ENCODE assay signal across 19 mouse cellular contexts in the genomic region with DNA sequence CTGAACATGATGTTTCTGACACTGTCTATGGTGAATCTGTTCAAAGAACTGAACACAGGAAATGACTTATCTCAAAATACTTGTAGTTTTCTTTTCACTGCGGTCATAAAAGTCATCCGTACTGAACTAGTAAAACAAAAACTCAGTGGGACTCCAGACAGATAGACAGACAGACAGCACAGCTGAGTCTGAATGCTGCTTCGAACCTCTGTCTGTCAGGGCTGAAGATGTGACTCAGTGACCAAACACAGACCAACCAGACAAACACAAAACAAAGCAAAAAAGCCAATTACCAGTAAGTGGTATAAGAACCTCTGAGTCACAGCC. TPM values are rescaled to one million over a fixed set of nuclear protein-coding genes. Genes with fewer than 3 reads are reported as not detected.
DNase-seq lines count a peak whose midpoint lies in the region; ATAC-seq and TF ChIP-seq lines count a peak whose summit lies in the region.
"Had no signal": no experiment of that assay in that cellular context is flagged by ENCODE, and none has a peak within 500 bp of the region (broad histone marks: within the 10 kb centered on the region; RNA-seq: fewer than 3 reads in every experiment).

No protein-coding gene starts in this region.

- DNase-seq in embryonic facial prominence, embryonic 10.5 days (ENCODE audit: low spot score) = no peak
- DNase-seq in 3134 (ENCODE audit: extremely low read depth, insufficient read length, low spot score) = peak; percentile 53
- no peak for DNase-seq in CH12.LX (ENCODE audit: extremely low read depth)
- peak; percentile 85 for DNase-seq in induced T-regulatory cell, adult 2 months (ENCODE audit: low read depth)
- DNase-seq in cerebellum, postnatal 4 days (ENCODE audit: low spot score in 2 of 2) = no peak
- DNase-seq in kidney, adult 8-10 months = no peak
- DNase-seq in midbrain, embryonic 10.5 days (ENCODE audit: low spot score) = no peak
- DNase-seq: cerebellum, adult 9-10 months; forebrain, postnatal 0 days; kidney, adult 2 months; kidney, postnatal 25 days; lung, embryonic 14.5 days had no signal

- ATAC-seq in embryonic facial prominence, embryonic 15.5 days (ENCODE audit: insufficient number of reproducible peaks, low FRiP score, low TSS enrichment, low read depth) = no peak
- ATAC-seq: liver, embryonic 12.5 days; midbrain, embryonic 13.5 days had no signal

- TF ChIP-seq POLR2A in CH12.LX (IDR thresholded peaks at IDR 0.05; ENCODE audit: low read depth, low read length) = no peak

- WGBS in embryonic facial prominence, embryonic 15.5 days = 60% methylated on average over 3 of the region's 3 CpGs
- 81% methylated on average over 3 of the region's 3 CpGs for WGBS in embryonic facial prominence, embryonic 10.5 days
- WGBS in midbrain, embryonic 10.5 days = 76% methylated on average over 3 of the region's 3 CpGs

- TF ChIP-seq CTCF in CH12.LX (conservative IDR thresholded peaks at IDR 0.05 in 1 of 2, IDR thresholded peaks at IDR 0.05 in 1 of 2; ENCODE audit: low read depth in 2 of 2, low read length in 2 of 2) = no peak

- in situ Hi-C loops in CH12.LX (cut with MboI; ENCODE audit: low pct_ligation_motif_present, low pct_unique_long_range_greater_than_20kb, low sequenced_read_pairs) = no loop called here

- H3K4me1 ChIP-seq in embryonic facial prominence, embryonic 15.5 days = peaks cover 18% of the 10 kb centered on the region
- peaks cover 14% of the 10 kb centered on the region; the same call in 1 of the 2 replicates for H3K4me1 ChIP-seq in embryonic facial prominence, embryonic 10.5 days
- 0 out of 4 replicates have a peak, but pooled peaks cover 0 to 2% of the 10 kb centered on the region in 2 experiments for H3K4me1 ChIP-seq in CH12.LX (ENCODE audit: control insufficient read depth in 1 of 2, insufficient read depth in 2 of 2)
- H3K4me1 ChIP-seq in midbrain, embryonic 10.5 days = no peaks in the 10 kb centered on the region
- H3K4me1 ChIP-seq: liver, embryonic 12.5 days; midbrain, embryonic 13.5 days had no signal

- dilution Hi-C loops in CH12.LX (cut with MboI; ENCODE audit: extremely low pct_ligation_motif_present, extremely low pct_unique_long_range_greater_than_20kb, low sequenced_read_pairs) = no loop called here

- no peak for TF ChIP-seq RAD21 in CH12.LX (IDR thresholded peaks at IDR 0.05; ENCODE audit: low read depth, low read length)

- no peak for TF ChIP-seq EP300 in CH12.LX (IDR thresholded peaks at IDR 0.05; ENCODE audit: low read length)

- no peaks in the 10 kb centered on the region for H3K9me3 ChIP-seq in embryonic facial prominence, embryonic 15.5 days (replicated peaks)
- no peaks in the 10 kb centered on the region for H3K9me3 ChIP-seq in embryonic facial prominence, embryonic 10.5 days
- H3K9me3 ChIP-seq in CH12.LX (replicated peaks; ENCODE audit: low read length) = no peaks in the 10 kb centered on the region
- no peaks in the 10 kb centered on the region for H3K9me3 ChIP-seq in midbrain, embryonic 10.5 days (replicated peaks)
- H3K9me3 ChIP-seq: embryonic facial prominence, embryonic 12.5 days; heart, embryonic 10.5 days; liver, embryonic 12.5 days; midbrain, embryonic 13.5 days had no signal

- H3K79me2 ChIP-seq in CH12.LX (replicated peaks; ENCODE audit: control insufficient read depth, extremely low read depth, insufficient read depth, poor library complexity, severe bottlenecking) = no peaks in the 10 kb centered on the region

- 0 out of 2 replicates have a peak overlapping the region, but pooled peaks have one; percentile 55 for H3K27ac ChIP-seq in embryonic facial prominence, embryonic 15.5 days (replicated peaks)
- no peak overlapping the region for H3K27ac ChIP-seq in embryonic facial prominence, embryonic 10.5 days (replicated peaks)
- H3K27ac ChIP-seq in CH12.LX (ENCODE audit: insufficient read depth, low read depth) = no peak overlapping the region
- H3K27ac ChIP-seq in midbrain, embryonic 10.5 days (replicated peaks) = no peak overlapping the region
- H3K27ac ChIP-seq: embryonic facial prominence, embryonic 12.5 days; heart, embryonic 10.5 days; left cerebral cortex, adult 2 months; liver, embryonic 12.5 days; macrophage; midbrain, embryonic 13.5 days had no signal

- no peaks in the 10 kb centered on the region for H3K36me3 ChIP-seq in embryonic facial prominence, embryonic 15.5 days
- H3K36me3 ChIP-seq in embryonic facial prominence, embryonic 10.5 days (replicated peaks) = no peaks in the 10 kb centered on the region
- H3K36me3 ChIP-seq in CH12.LX (replicated peaks in 1 of 2; ENCODE audit: control insufficient read depth in 1 of 2, insufficient read depth in 1 of 2, low read length in 1 of 2) = no peaks in the 10 kb centered on the region
- H3K36me3 ChIP-seq in midbrain, embryonic 10.5 days = no peaks in the 10 kb centered on the region
- H3K36me3 ChIP-seq: embryonic facial prominence, embryonic 12.5 days; heart, embryonic 10.5 days; liver, embryonic 12.5 days; midbrain, embryonic 13.5 days had no signal

- H3K9ac ChIP-seq in embryonic facial prominence, embryonic 15.5 days = no peak overlapping the region
- no peak overlapping the region for H3K9ac ChIP-seq in CH12.LX (ENCODE audit: insufficient read depth, low read depth)
- H3K9ac ChIP-seq: embryonic facial prominence, embryonic 12.5 days; forebrain, postnatal 0 days; liver, embryonic 12.5 days; lung, embryonic 14.5 days; midbrain, embryonic 13.5 days had no signal

- 0 out of 2 replicates have a peak overlapping the region, but pooled peaks have one; percentile 17 for H3K4me2 ChIP-seq in embryonic facial prominence, embryonic 15.5 days (replicated peaks)
- H3K4me2 ChIP-seq in CH12.LX (ENCODE audit: insufficient read depth, low read depth, poor library complexity, severe bottlenecking) = peak overlapping the region; percentile 38; the same call in 1 of the 2 replicates
- H3K4me2 ChIP-seq: embryonic facial prominence, embryonic 12.5 days; liver, embryonic 12.5 days; lung, embryonic 14.5 days; midbrain, embryonic 13.5 days had no signal

- H3K4me3 ChIP-seq in embryonic facial prominence, embryonic 15.5 days (replicated peaks) = no peak overlapping the region
- H3K4me3 ChIP-seq in embryonic facial prominence, embryonic 10.5 days = no peak overlapping the region
- no peak overlapping the region for H3K4me3 ChIP-seq in CH12.LX (replicated peaks in 1 of 3; ENCODE audit: low read depth in 2 of 3, low read length in 2 of 3, poor library complexity in 1 of 3)
- H3K4me3 ChIP-seq in midbrain, embryonic 10.5 days = no peak overlapping the region
- H3K4me3 ChIP-seq: embryonic facial prominence, embryonic 12.5 days; heart, embryonic 10.5 days; left cerebral cortex, adult 2 months; liver, embryonic 12.5 days; midbrain, embryonic 13.5 days had no signal

- no peaks in the 10 kb centered on the region for H3K27me3 ChIP-seq in embryonic facial prominence, embryonic 15.5 days
- H3K27me3 ChIP-seq in embryonic facial prominence, embryonic 10.5 days (replicated peaks; ENCODE audit: low read depth, poor library complexity, severe bottlenecking) = no peaks in the 10 kb centered on the region
- H3K27me3 ChIP-seq in CH12.LX (replicated peaks) = no peaks in the 10 kb centered on the region
- H3K27me3 ChIP-seq in midbrain, embryonic 10.5 days (ENCODE audit: low read depth, poor library complexity, severe bottlenecking) = no peaks in the 10 kb centered on the region
- H3K27me3 ChIP-seq: embryonic facial prominence, embryonic 12.5 days; liver, embryonic 12.5 days; midbrain, embryonic 13.5 days had no signal

TF ChIP-seq in CH12.LX, 34 proteins besides CTCF, POLR2A, EP300 and RAD21:
- TF ChIP-seq TCF12 (IDR thresholded peaks at IDR 0.05; ENCODE audit: low read depth, low read length) = no peak
- no peak for TF ChIP-seq MAFK (IDR thresholded peaks at IDR 0.05; ENCODE audit: insufficient replicate concordance, low read length)
- no peak for TF ChIP-seq POLR2AphosphoS2 (IDR thresholded peaks at IDR 0.05; ENCODE audit: low read depth, low read length)
- TF ChIP-seq MEF2A (IDR thresholded peaks at IDR 0.05; ENCODE audit: borderline replicate concordance, low read depth, low read length) = no peak
- no peak for TF ChIP-seq JUND (conservative IDR thresholded peaks at IDR 0.05; ENCODE audit: low read depth, low read length)
- no peak for TF ChIP-seq TBP (conservative IDR thresholded peaks at IDR 0.05; ENCODE audit: low read depth, low read length)
- no peak for TF ChIP-seq ZC3H11A (IDR thresholded peaks at IDR 0.05; ENCODE audit: low read depth, low read length)
- TF ChIP-seq ETS1 (conservative IDR thresholded peaks at IDR 0.05; ENCODE audit: low read depth, low read length) = no peak
- no peak for TF ChIP-seq ELF1 (IDR thresholded peaks at IDR 0.05; ENCODE audit: low read depth, low read length)
- no peak for TF ChIP-seq E2F4 (IDR thresholded peaks at IDR 0.05; ENCODE audit: insufficient replicate concordance, low read depth, low read length)
- TF ChIP-seq USF2 (conservative IDR thresholded peaks at IDR 0.05; ENCODE audit: low read depth, low read length) = no peak
- TF ChIP-seq JUN (IDR thresholded peaks at IDR 0.05; ENCODE audit: insufficient read depth, low read depth, low read length) = no peak
- TF ChIP-seq GABPA (IDR thresholded peaks at IDR 0.05; ENCODE audit: insufficient replicate concordance, low read depth, low read length) = no peak
- TF ChIP-seq IRF4 (IDR thresholded peaks at IDR 0.05; ENCODE audit: low read depth, low read length) = no peak
- TF ChIP-seq MAX (IDR thresholded peaks at IDR 0.05; ENCODE audit: low read length) = no peak
- TF ChIP-seq SIN3A (IDR thresholded peaks at IDR 0.05; ENCODE audit: low read length) = no peak
- TF ChIP-seq ZMIZ1 (IDR thresholded peaks at IDR 0.05; ENCODE audit: low read depth, low read length) = no peak
- no peak for TF ChIP-seq HCFC1 (IDR thresholded peaks at IDR 0.05; ENCODE audit: low read depth, low read length)

RNA-seq across cellular contexts. Expression of a gene that starts 12.4 kb away (rescaled TPM):
- polyA plus RNA-seq in embryonic facial prominence, embryonic 15.5 days (2015; fragmentation: Nextera tagmentation; extraction: Ambion mirVana) = 12.0 and 12.4 TPM in 2 replicates
- 3.4 and 3.9 TPM in 2 replicates for polyA plus RNA-seq in embryonic facial prominence, embryonic 10.5 days (2016; fragmentation: Nextera tagmentation; extraction: Ambion mirVana)
- total RNA-seq in CH12.LX (2012; rRNA removed) (not detected in 2 replicates), CH12.LX (2014; rRNA removed) (not detected in 2 replicates)
- polyA plus RNA-seq in CH12.LX (2012; ENCODE audit: insufficient read length, low read depth) = not detected in 2 replicates
- polyA plus RNA-seq in midbrain, embryonic 10.5 days (2016; fragmentation: Nextera tagmentation; extraction: Ambion mirVana) = 2.8 and 3.0 TPM in 2 replicates

Comparison
In these comparisons a context has a peak if more than half of its experiments do, and no peak if none do; other contexts are left out.
1. DNase-seq: peak in 3134 (single experiment) and induced T-regulatory cell, adult 2 months (single experiment); none in embryonic facial prominence, embryonic 10.5 days (single experiment), CH12.LX (single experiment), cerebellum, postnatal 4 days (0 of 2), kidney, adult 8-10 months (0 of 2) and midbrain, embryonic 10.5 days (single experiment).